In genomic region chr8:125773281-125773803, GRCm38 (mm10) we compare ENCODE assay signal across 22 mouse cellular contexts. TPM values are rescaled to one million over a fixed set of nuclear protein-coding genes. Genes with fewer than 3 reads are reported as not detected.
DNase-seq lines count a peak whose midpoint lies in the region; TF ChIP-seq lines count a peak whose summit lies in the region.
"Had no signal": no experiment of that assay in that cellular context is flagged by ENCODE, and none has a peak within 500 bp of the region (broad histone marks: within the 10 kb centered on the region; RNA-seq: fewer than 3 reads in every experiment).

No protein-coding gene starts in this region.

- H3K4me1 ChIP-seq in ES-Bruce4 (ENCODE audit: control insufficient read depth, insufficient read depth, low read length) (peaks cover 11% of the 10 kb centered on the region), ES-E14 (ENCODE audit: control insufficient read depth in 2 of 2, insufficient read depth in 2 of 2, low read length in 2 of 2, poor library complexity in 1 of 2) (peaks cover 6 to 30% of the 10 kb centered on the region in 2 experiments)
- H3K4me1 ChIP-seq: forebrain, embryonic 13.5 days; hindbrain, embryonic 13.5 days had no signal

- no peaks in the 10 kb centered on the region for H3K27me3 ChIP-seq in ES-Bruce4 (ENCODE audit: control insufficient read depth, insufficient read depth, low read length, poor library complexity, severe bottlenecking)
- H3K27me3 ChIP-seq: forebrain, embryonic 13.5 days; hindbrain, embryonic 13.5 days; intestine, embryonic 15.5 days; Patski had no signal

- H3K9ac ChIP-seq in ES-Bruce4 (ENCODE audit: low read depth, poor library complexity, severe bottlenecking) (no peak overlapping the region), ES-E14 (ENCODE audit: insufficient read depth, low read depth, low read length, poor library complexity, severe bottlenecking) (no peak overlapping the region)
- H3K9ac ChIP-seq: forebrain, embryonic 13.5 days; hindbrain, embryonic 13.5 days; intestine, embryonic 15.5 days had no signal

- peak; percentile 59; the same call in 1 of the 2 replicates for TF ChIP-seq EP300 in ES-Bruce4 (IDR thresholded peaks at IDR 0.05; ENCODE audit: insufficient read depth, low read depth, low read length)

- H3K9me3 ChIP-seq in ES-Bruce4 (replicated peaks; ENCODE audit: control insufficient read depth, insufficient read depth, low read length, poor library complexity, severe bottlenecking) (no peaks in the 10 kb centered on the region), ES-E14 (ENCODE audit: control insufficient read depth, insufficient read depth, low read depth, low read length) (no peaks in the 10 kb centered on the region)
- H3K9me3 ChIP-seq: forebrain, embryonic 10.5 days; forebrain, embryonic 13.5 days; heart, embryonic 10.5 days; hindbrain, embryonic 10.5 days; hindbrain, embryonic 13.5 days; intestine, embryonic 15.5 days had no signal

- DNase-seq in ES-E14 (ENCODE audit: low read depth, low spot score) (peak; percentile 87), WW6 (ENCODE audit: low read depth, low spot score) (peak; percentile 52)
- no peak for DNase-seq in urinary bladder, postnatal 14 days (ENCODE audit: low spot score)
- no peak for DNase-seq in cerebellum, postnatal 36 days
- DNase-seq in adrenal gland, postnatal 25 days, result no peak
- DNase-seq: adrenal gland, postnatal 14 days; cerebellum, adult 11-12 months; cerebellum, adult 8-10 months; cerebellum, postnatal 10 days; gastrocnemius, postnatal 10 days; gastrocnemius, postnatal 36 days; heart, adult 2 months; heart, postnatal 36 days; kidney, adult 11 months had no signal

- in situ Hi-C loops in ES-E14 (cut with MboI; ENCODE audit: low sequenced_read_pairs in 2 of 2, unreplicated experiment in 2 of 2), result no loop called here

- H3K4me3 ChIP-seq in ES-Bruce4 (ENCODE audit: low read depth, low read length), result no peak overlapping the region
- H3K4me3 ChIP-seq in ES-E14 (ENCODE audit: insufficient read depth in 1 of 2, low read depth in 1 of 2, low read length in 2 of 2, poor library complexity in 1 of 2, severe bottlenecking in 1 of 2), result no peak overlapping the region
- H3K4me3 ChIP-seq: forebrain, embryonic 10.5 days; forebrain, embryonic 13.5 days; heart, adult 2 months; heart, embryonic 10.5 days; hindbrain, embryonic 10.5 days; hindbrain, embryonic 13.5 days; intestine, embryonic 15.5 days had no signal

- TF ChIP-seq POLR2A in ES-Bruce4 (IDR thresholded peaks at IDR 0.05; ENCODE audit: insufficient read depth, low read length), result no peak

- H3K27ac ChIP-seq in ES-Bruce4 (ENCODE audit: insufficient read depth, low read length), result no peak overlapping the region
- H3K27ac ChIP-seq in ES-E14 (ENCODE audit: insufficient read depth, low read depth, low read length, poor library complexity, severe bottlenecking), result no peak overlapping the region
- H3K27ac ChIP-seq: forebrain, embryonic 10.5 days; forebrain, embryonic 13.5 days; heart, adult 2 months; hindbrain, embryonic 10.5 days; hindbrain, embryonic 13.5 days; intestine, embryonic 15.5 days had no signal

- H3K36me3 ChIP-seq in ES-Bruce4 (ENCODE audit: control insufficient read depth, insufficient read depth, low read length, poor library complexity, severe bottlenecking) (no peaks in the 10 kb centered on the region), ES-E14 (ENCODE audit: control insufficient read depth, insufficient read depth, low read length, poor library complexity, severe bottlenecking) (no peaks in the 10 kb centered on the region)
- H3K36me3 ChIP-seq: forebrain, embryonic 10.5 days; heart, embryonic 10.5 days; hindbrain, embryonic 10.5 days; intestine, embryonic 15.5 days had no signal

- TF ChIP-seq CTCF in ES-Bruce4 (IDR thresholded peaks at IDR 0.05; ENCODE audit: low read depth, low read length), result no peak

TF ChIP-seq in ES-E14, 5 proteins besides CTCF, POLR2A, EP300 and RAD21:
- TF ChIP-seq CHD2 (IDR thresholded peaks at IDR 0.05; ENCODE audit: low read depth, low read length) (no peak), HCFC1 (IDR thresholded peaks at IDR 0.05; ENCODE audit: borderline replicate concordance, insufficient read depth, low read length) (no peak), MAFK (IDR thresholded peaks at IDR 0.05; ENCODE audit: insufficient read depth, low read depth, low read length) (no peak), ZC3H11A (IDR thresholded peaks at IDR 0.05; ENCODE audit: borderline replicate concordance, low read depth, low read length) (no peak), ZNF384 (IDR thresholded peaks at IDR 0.05; ENCODE audit: low read depth, low read length) (no peak)

RNA-seq across cellular contexts. Expression of gene Ntpcr, which starts 43.6 kb away (rescaled TPM):
- polyA plus RNA-seq in ES-Bruce4 (2011; ENCODE audit: insufficient read depth, insufficient read length, low read depth, missing spikeins), result 14.4 and 15.8 TPM in 2 replicates
- total RNA-seq in ES-E14 (2012; rRNA removed), result 21.5 and 25.3 TPM in 2 replicates
- 16.1 and 25.7 TPM in 2 replicates for total RNA-seq in adrenal gland, postnatal 25 days (2021)

Comparison
In these comparisons a context has a peak if more than half of its experiments do, and no peak if none do; other contexts are left out.
1. DNase-seq: peak in ES-E14 (single experiment) and WW6 (single experiment); none in urinary bladder, postnatal 14 days (single experiment), cerebellum, postnatal 36 days (0 of 2) and adrenal gland, postnatal 25 days (single experiment).